Mouse (Mus musculus) lung, postnatal 0 days (tissue): Measurements from ENCODE around the gene Pank1.

ENCODE experiments used
- CTCF ChIP-seq: IDR thresholded peaks from 2 replicates; pipeline ENCODE4 v1.5.1; 2016; ENCODE audit warnings: antibody characterized with exemption, mild to moderate bottlenecking
- EP300 ChIP-seq: IDR thresholded peaks from 2 replicates; pipeline ENCODE4 v1.6.1; 2016; ENCODE audit warnings: antibody characterized with exemption, mild to moderate bottlenecking, control low read depth

GRCm38 (mm10) chr19:34807173-34807572 lies 72.1 kb downstream of the Pank1 start:
- TF ChIP-seq CTCF (no peak), EP300 (no peak)
